Mouse (Mus musculus) ES-Bruce4 (cell line): ENCODE measurements around the gene Mkrn1.
A peak's percentile ranks its signal among the peaks of the same experiment; 100 is the strongest.

Experiments used
- CTCF ChIP-seq: IDR thresholded peaks from one replicate; pipeline ENCODE4 v1.8.1; 2011; ENCODE audit warnings: low read depth, low read length
- POLR2A ChIP-seq: IDR thresholded peaks from one replicate; pipeline ENCODE4 v1.8.1; 2011; ENCODE audit warnings: low read length; ENCODE audit not compliant: insufficient read depth

DNA sequence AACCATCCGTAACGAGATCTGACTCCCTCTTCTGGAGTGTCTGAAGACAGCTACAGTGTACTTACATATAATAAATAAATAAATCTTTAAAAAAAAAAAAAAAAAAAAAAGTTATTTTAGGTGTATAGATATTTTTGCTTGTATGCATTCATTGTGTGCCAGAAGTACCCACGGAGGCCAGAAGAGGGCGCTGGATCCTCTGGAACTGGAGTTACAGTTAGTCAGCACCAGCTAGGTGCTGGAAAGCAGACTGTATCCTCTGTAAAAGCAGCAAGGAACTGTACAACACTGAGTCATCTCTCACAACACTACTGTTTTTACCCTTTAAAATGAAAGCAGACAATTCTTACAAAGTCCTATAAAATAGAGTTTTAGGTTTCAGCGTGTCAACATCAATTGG is 4.5 kb downstream of the Mkrn1 start:
- no peak for TF ChIP-seq POLR2A
- peak; percentile 75 for TF ChIP-seq CTCF
